Mouse (Mus musculus): ENCODE results near the gene Entpd6.

Entpd6 gene

GRCm38 (mm10) chr2:150786251-150787180 is 37.7 kb downstream of the Entpd6 start, which contains the start of gene Pygb:
TSS of gene Pygb (plus strand) at chr2:150786735.
- peak; percentile 77 for DNase-seq (ENCODE audit: low read depth, low spot score)

- peak; percentile 20 for DNase-seq (ENCODE audit: low read depth, low spot score)
Observed at GRCm38 (mm10) chr2:150787234-150787771, 38.5 kb downstream of the Entpd6 start.

GRCm38 (mm10) chr2:150788768-150789550 is 40.1 kb downstream of the Entpd6 start:
- DNase-seq (ENCODE audit: low read depth, low spot score): no peak

GRCm38 (mm10) chr2:150793320-150793719 is 44.5 kb downstream of the Entpd6 start:
- peak; percentile 18 for DNase-seq (ENCODE audit: low read depth, low spot score)

- DNase-seq (ENCODE audit: low read depth, low spot score): no peak
Observed at GRCm38 (mm10) chr2:150798084-150798483, 49.2 kb downstream of the Entpd6 start.

GRCm38 (mm10) chr2:150800616-150801015 is 51.8 kb downstream of the Entpd6 start:
- DNase-seq (ENCODE audit: low read depth, low spot score): no peak

- DNase-seq (ENCODE audit: low read depth, low spot score): no peak
Observed at GRCm38 (mm10) chr2:150803035-150803434, 54.2 kb downstream of the Entpd6 start.

- DNase-seq (ENCODE audit: low read depth, low spot score): no peak
Observed at GRCm38 (mm10) chr2:150808381-150808780, 59.5 kb downstream of the Entpd6 start.

GRCm38 (mm10) chr2:150808812-150809211 is 60.0 kb downstream of the Entpd6 start:
- DNase-seq (ENCODE audit: low read depth, low spot score): no peak

GRCm38 (mm10) chr2:150810603-150811002 is 61.8 kb downstream of the Entpd6 start:
- no peak for DNase-seq (ENCODE audit: low read depth, low spot score)

- no peak for DNase-seq (ENCODE audit: low read depth, low spot score)
Observed at GRCm38 (mm10) chr2:150812816-150813215, 64.0 kb downstream of the Entpd6 start.

- DNase-seq (ENCODE audit: low read depth, low spot score): no peak
Observed at GRCm38 (mm10) chr2:150816676-150817402, 68.0 kb downstream of the Entpd6 start.

- DNase-seq (ENCODE audit: low read depth, low spot score): no peak
Observed at GRCm38 (mm10) chr2:150818742-150819141, 69.9 kb downstream of the Entpd6 start.

- no peak for DNase-seq (ENCODE audit: low read depth, low spot score)
Observed at GRCm38 (mm10) chr2:150820720-150821119, 71.9 kb downstream of the Entpd6 start.

All from WW6 (cell line).